Mouse (Mus musculus) embryonic facial prominence, embryonic 12.5 days (tissue): ENCODE measurements around the gene Ttc28. TPM values are rescaled to one million over a fixed set of nuclear protein-coding genes. Genes with fewer than 3 reads are reported as not detected.

Source experiments
- ATAC-seq: fragments of 200-750 bp; cut with Nextera tagmentation; 2 replicates; pipeline ENCODE4 v1.8.0; 2017; ENCODE audit not compliant: insufficient number of reproducible peaks, insufficient read depth, low FRiP score, low TSS enrichment
- H3K27ac ChIP-seq: fragments of 300-500 bp; sonication (generic); 2 replicates; pipeline ENCODE4 v1.5.1; 2016; ENCODE audit warnings: mild to moderate bottlenecking
- H3K27me3 ChIP-seq: fragments of 300-500 bp; sonication (generic); 2 replicates; pipeline ENCODE4 v1.6.1; 2016; ENCODE audit warnings: mild to moderate bottlenecking, moderate library complexity
- H3K36me3 ChIP-seq: fragments of 300-500 bp; sonication (generic); 2 replicates; pipeline ENCODE4 v1.6.1; 2016; ENCODE audit warnings: mild to moderate bottlenecking
- H3K4me1 ChIP-seq: fragments of 300-500 bp; sonication (generic); 2 replicates; pipeline ENCODE4 v1.6.1; 2016
- H3K4me2 ChIP-seq: fragments of 300-500 bp; sonication (generic); replicated peaks from 2 replicates; pipeline ENCODE4 v1.6.1; 2016; ENCODE audit warnings: mild to moderate bottlenecking, moderate library complexity
- H3K4me3 ChIP-seq: fragments of 300-500 bp; sonication (generic); 2 replicates; pipeline ENCODE4 v1.5.1; 2016; ENCODE audit warnings: mild to moderate bottlenecking
- H3K9ac ChIP-seq: fragments of 300-500 bp; sonication (generic); 2 replicates; pipeline ENCODE4 v1.6.1; 2016; ENCODE audit warnings: mild to moderate bottlenecking, moderate library complexity
- H3K9me3 ChIP-seq: fragments of 300-500 bp; sonication (generic); 2 replicates; pipeline ENCODE4 v1.6.1; 2016; ENCODE audit warnings: mild to moderate bottlenecking, moderate library complexity
- WGBS: fragments of 180-500 bp; shearing (Covaris S2); methylation state at CpG from one replicate; pipeline ENCODE4 v1.1.7; 2016; 5-methylcytosine and 5-hydroxymethylcytosine counted together
- polyA plus RNA-seq: library from polyadenylated mRNA; unstranded; fragments of >200 nt; fragmentation: Nextera tagmentation; extraction: Ambion mirVana; gene quantifications from 2 replicates; pipeline ENCODE4 v1.2.1, GENCODE M21; 2016

Gene Ttc28
- polyA plus RNA-seq, 1 experiment from 2014 or later = 21.2 TPM

DNA sequence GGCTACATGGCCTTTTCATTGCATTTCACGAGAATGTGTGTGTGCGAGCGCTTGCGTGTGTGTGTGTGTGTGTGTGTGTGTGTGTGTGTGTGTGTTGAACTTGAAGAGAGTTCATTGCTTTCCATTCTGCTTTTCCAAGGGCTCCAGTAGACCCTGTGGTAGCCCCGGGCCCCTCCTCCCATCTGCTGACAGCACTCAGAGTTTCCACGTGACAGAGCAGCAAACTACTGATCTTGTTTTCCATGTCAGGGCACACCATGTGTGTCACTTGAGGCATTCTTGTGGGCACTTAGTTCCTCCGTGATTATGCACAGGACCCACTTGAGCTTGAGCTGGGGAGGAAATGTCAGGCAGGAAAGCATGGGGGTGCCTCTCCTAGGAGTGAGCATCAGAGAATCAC is 177.5 kb downstream of the Ttc28 start:
- no peaks in the 10 kb centered on the region for H3K27me3 ChIP-seq
- no peak overlapping the region for H3K4me3 ChIP-seq
- H3K36me3 ChIP-seq = no peaks in the 10 kb centered on the region
- peak; percentile 66; the same call in 1 of the 2 replicates for ATAC-seq
- H3K4me2 ChIP-seq = no peak overlapping the region
- H3K9me3 ChIP-seq = no peaks in the 10 kb centered on the region
- WGBS = 37% methylated on average over 7 of the region's 7 CpGs
- H3K9ac ChIP-seq = no peak overlapping the region
- H3K4me1 ChIP-seq = peaks cover 61% of the 10 kb centered on the region
- H3K27ac ChIP-seq = 0 out of 2 replicates have a peak overlapping the region, but pooled peaks have one; percentile 24

DNA sequence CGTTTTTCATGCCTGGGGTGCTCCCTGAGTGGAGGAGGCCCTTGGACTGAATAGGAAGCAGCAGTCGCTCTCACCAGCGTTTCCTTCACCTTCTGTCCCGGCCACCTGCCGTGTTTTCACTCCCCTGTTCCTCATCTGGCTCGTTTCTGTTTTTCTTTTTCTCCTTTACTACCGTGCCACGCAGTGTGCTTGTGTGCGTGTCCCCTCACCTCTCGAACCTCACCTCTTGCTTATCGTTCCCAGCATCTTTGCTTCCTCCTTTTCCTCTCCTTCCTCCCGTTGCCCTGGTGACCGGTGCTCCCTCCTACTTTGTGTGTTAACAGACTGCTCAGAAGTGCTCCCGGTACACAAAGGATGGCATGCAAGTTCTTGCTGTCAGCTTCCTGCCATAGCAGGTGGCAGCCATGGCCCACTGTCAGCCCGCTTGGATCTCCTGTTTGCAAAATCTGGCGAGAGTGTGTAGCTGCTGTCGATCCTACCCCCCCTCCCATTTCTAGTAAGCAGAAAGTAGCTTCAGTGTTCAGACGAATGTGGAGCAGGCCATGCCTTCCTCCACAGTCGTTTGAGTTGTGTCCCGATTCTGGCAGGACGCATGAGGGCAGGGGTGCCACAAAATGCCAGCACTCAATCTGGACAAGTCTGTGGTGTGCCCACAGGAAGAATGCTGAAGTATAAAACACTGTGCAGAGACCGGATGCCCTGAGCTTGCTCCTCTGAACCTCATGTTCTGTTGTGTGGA is 179.0 kb downstream of the Ttc28 start:
- Histone ChIP-seq H3K9me3 (no peaks in the 10 kb centered on the region), H3K9ac (no peak overlapping the region), H3K36me3 (no peaks in the 10 kb centered on the region), H3K4me2 (no peak overlapping the region), H3K4me3 (no peak overlapping the region), H3K27ac (no peak overlapping the region), H3K4me1 (peaks cover 59% of the 10 kb centered on the region), H3K27me3 (no peaks in the 10 kb centered on the region)
- 75% methylated on average over 22 of the region's 22 CpGs for WGBS
- ATAC-seq = no peak

DNA sequence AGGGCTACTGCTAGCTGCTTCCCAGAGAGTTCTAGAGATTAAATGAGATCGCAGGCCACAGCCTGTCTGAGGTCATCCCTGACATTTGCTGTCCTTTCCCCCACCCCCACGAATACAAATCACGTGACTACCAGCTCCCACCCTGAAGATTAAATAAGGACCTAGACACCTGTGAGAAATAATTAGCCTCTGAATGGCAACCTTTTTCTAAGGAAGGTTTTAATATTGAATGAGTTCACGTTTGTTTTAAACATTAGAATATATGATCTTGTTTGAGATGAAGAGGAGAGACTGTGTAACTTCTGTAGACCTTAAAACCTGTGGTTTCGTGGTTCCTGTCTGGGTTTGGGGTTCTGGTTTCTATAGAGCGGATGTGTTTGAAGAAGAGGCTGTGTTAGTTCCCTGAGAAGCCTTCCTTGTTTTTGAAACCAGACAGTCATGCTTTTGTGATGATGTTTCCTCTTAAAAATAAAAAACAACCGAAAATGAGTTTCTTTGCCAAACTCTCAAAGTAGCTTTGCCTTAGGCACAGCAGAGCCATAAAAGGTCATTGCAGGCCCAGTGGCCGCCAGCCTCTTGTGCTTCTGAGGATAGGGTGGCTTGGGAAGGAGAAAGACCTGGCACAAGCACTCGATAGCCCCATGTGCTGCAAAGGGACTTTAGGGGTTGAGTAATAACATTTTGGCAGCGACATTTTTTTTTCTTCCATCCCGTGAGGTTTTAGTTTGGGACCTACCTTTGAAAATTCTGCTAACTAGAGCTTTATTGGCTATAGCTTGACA is 179.7 kb downstream of the Ttc28 start:
- ATAC-seq = no peak
- Histone ChIP-seq H3K4me1 (peaks cover 51% of the 10 kb centered on the region), H3K27ac (no peak overlapping the region), H3K9ac (no peak overlapping the region), H3K9me3 (no peaks in the 10 kb centered on the region), H3K36me3 (no peaks in the 10 kb centered on the region), H3K27me3 (no peaks in the 10 kb centered on the region), H3K4me3 (no peak overlapping the region), H3K4me2 (no peak overlapping the region)
- 63% methylated on average over 11 of the region's 11 CpGs for WGBS

DNA sequence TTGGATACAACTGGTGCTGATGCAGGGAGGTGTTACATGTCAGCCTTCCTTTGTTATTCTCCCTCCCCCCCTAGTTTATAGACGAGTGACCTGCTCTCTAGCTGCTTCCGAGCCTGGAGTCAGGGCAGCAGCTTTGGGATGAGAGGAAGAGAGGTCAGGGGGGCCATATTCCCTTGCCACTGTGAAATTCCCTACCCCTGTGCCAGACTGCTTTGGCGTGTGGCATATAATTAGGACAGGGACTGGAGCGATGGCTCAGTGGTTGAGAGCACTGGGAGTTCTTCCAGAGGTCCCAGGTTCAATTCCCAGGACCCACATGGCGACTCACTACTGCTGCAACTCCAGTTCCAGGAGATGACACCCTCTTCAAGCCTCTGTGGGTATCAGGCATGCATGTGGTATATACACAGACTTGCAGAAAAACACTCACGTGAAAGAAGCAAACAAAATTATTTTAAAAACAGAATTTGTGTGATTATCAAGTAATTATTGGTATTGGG is 180.7 kb downstream of the Ttc28 start:
- WGBS = 55% methylated on average over 6 of the region's 6 CpGs
- Histone ChIP-seq H3K27me3 (no peaks in the 10 kb centered on the region), H3K4me1 (peaks cover 42% of the 10 kb centered on the region), H3K4me2 (no peak overlapping the region), H3K4me3 (no peak overlapping the region), H3K27ac (no peak overlapping the region), H3K9me3 (no peaks in the 10 kb centered on the region), H3K9ac (no peak overlapping the region), H3K36me3 (no peaks in the 10 kb centered on the region)
- ATAC-seq = no peak

DNA sequence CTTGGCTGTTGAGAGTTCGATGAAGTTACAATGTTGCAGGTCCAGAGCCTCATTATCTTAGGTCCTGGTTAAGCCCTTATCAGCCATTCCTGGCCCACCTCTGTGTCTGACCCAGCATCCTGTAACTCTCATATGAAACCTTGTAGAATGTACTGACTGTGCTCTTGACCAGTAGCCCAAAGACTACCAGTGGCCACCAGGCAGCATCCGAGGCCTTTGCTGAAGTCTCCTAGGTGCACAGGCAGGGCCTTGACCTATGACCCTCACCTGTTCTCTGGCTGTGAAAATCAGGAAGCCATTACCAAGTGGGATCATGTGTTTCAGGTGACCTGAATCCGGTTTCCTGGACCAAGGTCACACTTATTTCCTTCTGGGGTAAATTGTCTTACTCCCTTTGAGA is 183.6 kb downstream of the Ttc28 start:
- Histone ChIP-seq H3K9ac (no peak overlapping the region), H3K4me2 (no peak overlapping the region)

DNA sequence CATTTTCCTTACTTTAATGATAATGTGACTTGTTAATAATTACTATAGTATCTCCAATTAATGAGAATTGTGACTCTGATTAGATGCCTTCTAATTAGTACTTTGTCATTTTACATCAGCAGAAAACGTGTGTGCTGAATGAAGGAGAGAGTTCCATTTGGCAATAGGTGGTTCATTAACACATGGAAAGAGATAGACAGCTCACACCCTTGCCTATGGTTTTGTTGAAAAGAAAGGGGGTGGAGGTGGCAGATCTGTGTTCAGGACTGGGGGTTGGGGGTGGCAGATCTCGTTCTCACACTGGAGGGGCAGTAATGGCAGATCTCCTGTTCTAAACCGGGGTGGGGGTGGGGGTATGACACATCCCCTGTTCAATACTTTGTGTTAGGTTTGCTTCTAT is 184.4 kb downstream of the Ttc28 start:
- no peak overlapping the region for H3K4me3 ChIP-seq
- H3K4me2 ChIP-seq = no peak overlapping the region
- H3K27me3 ChIP-seq = no peaks in the 10 kb centered on the region
- H3K9me3 ChIP-seq = no peaks in the 10 kb centered on the region
- H3K4me1 ChIP-seq = peaks cover 14% of the 10 kb centered on the region
- H3K36me3 ChIP-seq = no peaks in the 10 kb centered on the region
- 70% methylated on average over 3 of the region's 3 CpGs for WGBS
- no peak for ATAC-seq
- no peak overlapping the region for H3K27ac ChIP-seq
- H3K9ac ChIP-seq = no peak overlapping the region

More for the DNA sequence above, 183.6 kb downstream of the Ttc28 start:
- Histone ChIP-seq H3K27me3 (no peaks in the 10 kb centered on the region), H3K4me3 (no peak overlapping the region), H3K36me3 (no peaks in the 10 kb centered on the region), H3K27ac (no peak overlapping the region), H3K9me3 (no peaks in the 10 kb centered on the region), H3K4me1 (peaks cover 21% of the 10 kb centered on the region)
- WGBS = 65% methylated on average over 3 of the region's 3 CpGs
- ATAC-seq = no peak

DNA sequence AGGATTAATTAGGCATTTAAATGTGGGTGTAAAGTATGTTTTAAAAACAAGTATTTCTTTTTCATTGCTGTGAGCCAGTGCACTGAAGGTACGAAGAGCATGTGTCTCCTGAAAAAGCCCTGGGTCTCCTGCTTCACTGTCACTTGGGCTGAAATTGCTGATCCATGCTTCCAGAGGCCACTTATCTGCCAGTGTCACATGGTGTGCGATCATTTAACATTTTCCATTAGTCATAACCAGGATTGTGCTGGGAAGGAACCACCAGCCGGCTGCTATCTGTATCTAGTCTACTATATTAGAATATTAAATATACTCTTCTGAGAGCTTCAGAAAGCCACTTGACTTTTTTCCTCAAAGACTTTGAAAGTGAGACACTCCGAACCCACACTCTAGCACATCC is 186.2 kb downstream of the Ttc28 start:
- H3K4me3 ChIP-seq = no peak overlapping the region

DNA sequence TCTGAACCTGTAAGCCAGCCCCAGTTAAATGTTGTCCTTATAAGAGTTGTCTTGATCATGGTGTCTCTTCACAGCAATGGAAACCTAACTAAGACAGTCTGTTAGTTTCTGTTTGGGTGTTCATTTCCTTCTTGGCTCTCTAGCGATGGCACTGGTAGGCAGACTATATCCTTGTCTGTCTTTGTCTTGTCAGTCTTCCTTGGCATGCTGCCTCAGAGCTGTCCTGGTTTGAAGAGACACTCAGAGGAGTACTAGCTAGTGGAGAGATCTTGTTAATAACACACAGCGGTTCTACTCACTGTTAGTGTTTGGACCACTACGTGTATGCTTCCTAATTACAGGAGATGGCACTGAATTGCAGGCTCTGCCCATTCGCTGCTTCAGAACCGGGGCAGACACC is 189.9 kb downstream of the Ttc28 start:
- Histone ChIP-seq H3K4me1 (peaks cover 16% of the 10 kb centered on the region), H3K4me3 (no peak overlapping the region), H3K27ac (no peak overlapping the region), H3K27me3 (no peaks in the 10 kb centered on the region), H3K9me3 (0 out of 2 replicates have a peak, but pooled peaks cover 5% of the 10 kb centered on the region), H3K36me3 (no peaks in the 10 kb centered on the region), H3K9ac (no peak overlapping the region), H3K4me2 (no peak overlapping the region)
- WGBS = 91% methylated on average over 5 of the region's 5 CpGs
- no peak for ATAC-seq

More for the DNA sequence above, 186.2 kb downstream of the Ttc28 start:
- Histone ChIP-seq H3K27me3 (no peaks in the 10 kb centered on the region), H3K4me1 (peaks cover 4% of the 10 kb centered on the region; the same call in 1 of the 2 replicates), H3K4me2 (no peak overlapping the region), H3K36me3 (no peaks in the 10 kb centered on the region), H3K9ac (no peak overlapping the region), H3K27ac (no peak overlapping the region), H3K9me3 (no peaks in the 10 kb centered on the region)
- 84% methylated on average over 4 of the region's 4 CpGs for WGBS
- ATAC-seq = no peak

DNA sequence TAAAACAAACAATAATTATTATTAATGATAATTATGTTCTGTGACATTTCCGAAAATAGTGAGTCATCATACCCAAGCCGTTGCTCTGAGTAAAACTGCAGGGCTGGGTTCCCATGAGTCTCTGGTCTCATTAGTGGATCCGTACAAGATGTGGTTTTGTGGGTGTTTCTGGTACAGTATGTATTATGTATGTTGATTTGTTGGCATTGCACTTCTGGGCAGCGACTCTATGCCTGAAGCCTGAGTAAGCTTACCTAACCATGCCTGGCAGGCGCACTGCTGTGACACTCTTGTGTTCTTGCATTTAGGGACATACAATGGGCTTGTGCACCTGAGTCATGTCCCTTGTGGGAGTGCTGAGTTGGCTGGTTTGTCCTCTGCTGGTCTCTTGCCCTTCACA is 190.3 kb downstream of the Ttc28 start:
- Histone ChIP-seq H3K9ac (no peak overlapping the region), H3K4me1 (peaks cover 18% of the 10 kb centered on the region), H3K4me3 (no peak overlapping the region), H3K36me3 (no peaks in the 10 kb centered on the region), H3K27ac (no peak overlapping the region), H3K4me2 (no peak overlapping the region), H3K27me3 (no peaks in the 10 kb centered on the region), H3K9me3 (0 out of 2 replicates have a peak, but pooled peaks cover 5% of the 10 kb centered on the region)
- ATAC-seq = no peak
- WGBS = 88% methylated on average over 5 of the region's 5 CpGs

DNA sequence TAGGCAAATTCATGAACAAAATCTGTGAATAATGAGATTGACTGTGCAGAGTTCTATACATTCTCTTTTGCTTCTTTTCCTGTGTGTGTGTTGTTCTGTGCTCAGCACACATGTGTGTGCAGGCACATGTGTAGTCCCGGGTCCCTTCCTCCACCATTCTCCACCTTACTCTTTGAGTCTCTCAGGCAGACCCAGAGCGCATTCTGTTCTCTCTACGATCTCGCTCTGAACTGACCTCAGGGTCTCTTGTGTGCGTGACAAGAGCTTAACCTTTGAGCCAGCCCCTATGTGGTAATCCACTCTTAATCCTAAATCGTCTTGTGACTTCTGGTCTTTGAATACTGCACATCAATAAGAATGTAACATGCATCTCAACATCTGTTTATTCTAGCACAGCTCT is 190.8 kb downstream of the Ttc28 start:
- no peak overlapping the region for H3K4me3 ChIP-seq
- WGBS = 76% methylated on average over 6 of the region's 6 CpGs
- no peak overlapping the region for H3K27ac ChIP-seq
- 0 out of 2 replicates have a peak, but pooled peaks cover 5% of the 10 kb centered on the region for H3K9me3 ChIP-seq
- no peak overlapping the region for H3K9ac ChIP-seq
- H3K4me2 ChIP-seq = no peak overlapping the region
- ATAC-seq = no peak
- H3K4me1 ChIP-seq = peaks cover 22% of the 10 kb centered on the region
- H3K36me3 ChIP-seq = no peaks in the 10 kb centered on the region
- no peaks in the 10 kb centered on the region for H3K27me3 ChIP-seq

DNA sequence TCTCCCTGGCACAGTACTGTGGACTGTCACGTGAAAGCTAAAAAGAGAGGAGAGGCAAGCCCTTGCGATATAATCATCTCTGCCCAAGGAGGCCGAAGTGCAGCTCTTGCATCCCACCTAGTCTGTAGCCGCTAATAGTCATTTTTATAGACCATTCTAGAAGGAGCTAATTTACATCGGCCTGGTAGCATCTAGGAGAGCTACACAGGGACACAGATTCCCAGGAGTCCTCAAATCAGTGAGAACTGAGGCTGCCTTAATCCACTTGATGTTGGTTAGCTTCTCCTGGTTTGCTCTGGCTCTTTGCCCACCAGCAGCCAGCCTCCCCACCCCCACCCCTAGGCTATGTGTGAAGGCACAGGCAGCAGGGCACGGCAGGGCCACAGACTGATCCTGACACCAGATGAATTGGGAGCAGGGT is 193.7 kb downstream of the Ttc28 start:
- Histone ChIP-seq H3K9ac (no peak overlapping the region), H3K36me3 (no peaks in the 10 kb centered on the region), H3K9me3 (0 out of 2 replicates have a peak, but pooled peaks cover 5% of the 10 kb centered on the region), H3K4me3 (no peak overlapping the region), H3K4me1 (peaks cover 23% of the 10 kb centered on the region), H3K27me3 (no peaks in the 10 kb centered on the region), H3K27ac (no peak overlapping the region), H3K4me2 (no peak overlapping the region)
- 61% methylated on average over 6 of the region's 6 CpGs for WGBS
- ATAC-seq = no peak

DNA sequence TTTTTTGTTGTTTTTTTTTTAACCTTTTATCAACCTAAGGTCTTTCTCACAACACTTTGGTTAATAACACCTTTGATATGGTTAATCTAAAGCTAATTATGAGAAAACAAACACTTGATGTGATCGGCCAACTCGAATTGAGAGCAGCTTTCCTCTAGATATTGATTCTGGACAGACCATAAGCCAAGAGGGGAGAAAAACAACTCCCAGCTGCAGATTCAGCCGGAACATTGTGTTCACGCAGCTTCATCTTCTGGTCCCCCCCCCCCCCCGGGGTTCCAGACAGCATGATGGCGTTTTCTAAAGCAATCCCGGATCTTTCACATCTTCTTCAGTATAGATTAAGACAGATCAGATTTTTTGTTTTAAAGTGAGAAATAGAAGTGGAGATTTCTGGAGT is 194.4 kb downstream of the Ttc28 start:
- no peak for ATAC-seq
- H3K27ac ChIP-seq = no peak overlapping the region
- 0 out of 2 replicates have a peak, but pooled peaks cover 5% of the 10 kb centered on the region for H3K9me3 ChIP-seq
- WGBS = 34% methylated on average over 7 of the region's 7 CpGs
- peaks cover 23% of the 10 kb centered on the region for H3K4me1 ChIP-seq
- H3K4me2 ChIP-seq = no peak overlapping the region
- H3K27me3 ChIP-seq = no peaks in the 10 kb centered on the region
- H3K36me3 ChIP-seq = no peaks in the 10 kb centered on the region
- no peak overlapping the region for H3K4me3 ChIP-seq
- no peak overlapping the region for H3K9ac ChIP-seq
